Mouse (Mus musculus) hindbrain, embryonic 16.5 days (tissue): ENCODE measurements around the gene Cd59a. TPM values are rescaled to one million over a fixed set of nuclear protein-coding genes. Genes with fewer than 3 reads are reported as not detected.

Source experiments
- ATAC-seq: fragments of 200-750 bp; cut with Nextera tagmentation; 2 replicates; pipeline ENCODE4 v1.8.0; 2017; ENCODE audit warnings: moderate TSS enrichment, moderate library complexity
- H3K27ac ChIP-seq: fragments of 300-500 bp; sonication (generic); 2 replicates; pipeline ENCODE4 v1.5.1; 2014; ENCODE audit warnings: low read depth, mild to moderate bottlenecking, control low read depth, low read length, moderate library complexity
- H3K27me3 ChIP-seq: fragments of 300-500 bp; sonication (generic); replicated peaks from 2 replicates; pipeline ENCODE4 v1.6.1; 2014; ENCODE audit warnings: low read length; ENCODE audit not compliant: control insufficient read depth, insufficient read depth
- H3K36me3 ChIP-seq: fragments of 300-500 bp; sonication (generic); 2 replicates; pipeline ENCODE4 v1.6.1; 2014; ENCODE audit warnings: mild to moderate bottlenecking, low read length, moderate library complexity, mixed read lengths; ENCODE audit not compliant: control insufficient read depth, insufficient read depth
- H3K4me1 ChIP-seq: fragments of 300-500 bp; sonication (generic); 2 replicates; pipeline ENCODE4 v1.6.1; 2014; ENCODE audit warnings: low read depth, low read length; ENCODE audit not compliant: control insufficient read depth, insufficient read depth
- H3K4me2 ChIP-seq: fragments of 300-500 bp; sonication (generic); 2 replicates; pipeline ENCODE4 v1.6.1; 2014; ENCODE audit warnings: mild to moderate bottlenecking, low read length, control low read depth, moderate library complexity
- H3K4me3 ChIP-seq: fragments of 300-500 bp; sonication (generic); 2 replicates; pipeline ENCODE4 v1.5.1; 2014; ENCODE audit warnings: mild to moderate bottlenecking, low read length, control low read depth, moderate library complexity
- H3K9ac ChIP-seq: fragments of 300-500 bp; sonication (generic); 2 replicates; pipeline ENCODE4 v1.6.1; 2014; ENCODE audit warnings: low read depth, mild to moderate bottlenecking, control low read depth, low read length, moderate library complexity
- H3K9me3 ChIP-seq: fragments of 300-500 bp; sonication (generic); 2 replicates; pipeline ENCODE4 v1.6.1; 2014; ENCODE audit warnings: mild to moderate bottlenecking, low read length, moderate library complexity; ENCODE audit not compliant: control insufficient read depth
- WGBS: fragments of 180-500 bp; shearing (Covaris S2); extraction: QIAGEN DNeasy Blood & Tissue Kit; methylation state at CpG from one replicate; pipeline ENCODE4 v1.1.7; 2014; 5-methylcytosine and 5-hydroxymethylcytosine counted together
- polyA plus RNA-seq: library from polyadenylated mRNA; unstranded; fragments of >200 nt; fragmentation: Nextera tagmentation; extraction: Ambion mirVana; gene quantifications from 2 replicates; pipeline ENCODE4 v1.2.1, GENCODE M21; 2015

The Cd59a gene
- polyA plus RNA-seq, 1 experiment from 2014 or later = 15.3 TPM

DNA sequence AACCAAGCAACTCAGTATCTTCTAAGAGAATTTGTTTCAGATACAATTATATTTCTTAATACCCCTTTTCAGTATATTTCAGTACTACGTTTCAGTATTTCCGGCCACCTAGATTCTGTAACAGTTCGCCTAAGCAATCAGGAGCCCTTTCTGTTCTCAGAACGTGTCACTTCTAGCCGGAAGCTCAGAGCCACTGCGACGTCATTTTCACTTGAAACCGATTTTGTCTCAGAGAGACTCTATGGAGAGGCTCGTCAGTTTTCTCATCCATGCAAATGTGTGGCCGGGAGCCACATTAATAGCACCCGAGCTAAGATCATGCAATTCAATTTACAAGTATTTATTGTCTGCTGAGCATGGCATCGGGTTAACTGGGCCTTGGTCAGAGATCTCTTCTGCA, 48.4 kb downstream of the Cd59a start:
- Histone ChIP-seq H3K4me1 (no peaks in the 10 kb centered on the region), H3K9ac (no peak overlapping the region), H3K4me3 (no peak overlapping the region), H3K27me3 (no peaks in the 10 kb centered on the region), H3K27ac (no peak overlapping the region), H3K9me3 (no peaks in the 10 kb centered on the region), H3K4me2 (no peak overlapping the region), H3K36me3 (no peaks in the 10 kb centered on the region)
- 84% methylated on average over 12 of the region's 12 CpGs for WGBS
- ATAC-seq = no peak

DNA sequence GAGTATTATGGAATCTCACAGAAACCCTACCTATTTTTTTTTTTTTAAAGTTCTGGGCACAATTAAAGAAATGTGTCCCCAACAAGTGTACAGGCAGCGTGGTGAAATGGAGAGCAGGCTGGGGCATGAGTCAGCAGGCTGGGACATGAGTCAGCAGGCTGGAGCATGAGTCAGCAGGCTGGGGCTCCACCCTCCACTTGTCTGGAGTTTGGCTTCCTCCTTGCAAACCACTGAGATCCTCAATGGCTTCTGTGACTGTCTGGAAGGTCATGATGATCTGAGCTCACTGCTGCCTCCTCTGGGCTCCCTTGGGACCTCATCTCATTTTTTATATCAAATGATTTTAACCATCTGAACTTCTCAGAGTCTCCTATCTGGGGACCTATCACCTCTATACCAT, 50.4 kb downstream of the Cd59a start:
- Histone ChIP-seq H3K9ac (no peak overlapping the region), H3K36me3 (peaks cover 3% of the 10 kb centered on the region; the same call in 1 of the 2 replicates), H3K4me3 (no peak overlapping the region), H3K27me3 (no peaks in the 10 kb centered on the region), H3K4me1 (no peaks in the 10 kb centered on the region), H3K4me2 (no peak overlapping the region), H3K9me3 (no peaks in the 10 kb centered on the region), H3K27ac (no peak overlapping the region)
- no peak for ATAC-seq
- WGBS = 74% methylated on average over 1 of the region's 1 CpGs

DNA sequence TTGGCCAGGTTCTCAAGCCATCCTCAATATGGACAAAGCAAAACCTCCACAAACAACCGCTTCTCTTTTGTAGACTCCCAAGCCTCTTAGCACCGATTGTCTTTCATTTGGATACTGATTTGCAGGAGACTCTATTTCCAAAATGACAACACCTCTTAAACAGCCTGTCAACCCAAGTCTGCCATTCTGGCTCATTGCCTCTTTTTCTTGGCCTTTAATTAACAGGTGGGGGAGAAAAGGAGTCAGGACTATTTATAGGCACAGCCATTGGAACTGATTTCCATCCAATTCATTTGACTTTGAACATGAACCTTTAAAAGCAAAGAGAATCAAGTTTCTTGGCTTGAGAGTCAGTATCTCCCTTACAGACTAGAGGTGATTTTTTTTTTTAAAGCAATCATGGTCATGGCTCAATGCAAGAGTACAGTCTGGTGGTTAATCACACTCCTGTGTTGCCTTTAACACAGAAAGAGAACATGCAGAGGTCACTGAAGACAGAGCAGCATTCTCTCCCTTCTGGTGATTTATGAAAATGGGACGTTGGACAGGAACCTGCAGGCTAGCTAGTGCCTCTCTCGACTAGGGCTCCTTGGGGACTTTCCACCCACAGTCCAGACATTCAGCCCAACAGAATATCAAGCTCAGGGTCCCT, 52.4 kb downstream of the Cd59a start:
- Histone ChIP-seq H3K4me1 (no peaks in the 10 kb centered on the region), H3K27me3 (no peaks in the 10 kb centered on the region), H3K9ac (no peak overlapping the region), H3K36me3 (peaks cover 16% of the 10 kb centered on the region), H3K27ac (no peak overlapping the region), H3K4me3 (no peak overlapping the region), H3K4me2 (no peak overlapping the region), H3K9me3 (no peaks in the 10 kb centered on the region)
- WGBS = 71% methylated on average over 4 of the region's 4 CpGs
- ATAC-seq = no peak

DNA sequence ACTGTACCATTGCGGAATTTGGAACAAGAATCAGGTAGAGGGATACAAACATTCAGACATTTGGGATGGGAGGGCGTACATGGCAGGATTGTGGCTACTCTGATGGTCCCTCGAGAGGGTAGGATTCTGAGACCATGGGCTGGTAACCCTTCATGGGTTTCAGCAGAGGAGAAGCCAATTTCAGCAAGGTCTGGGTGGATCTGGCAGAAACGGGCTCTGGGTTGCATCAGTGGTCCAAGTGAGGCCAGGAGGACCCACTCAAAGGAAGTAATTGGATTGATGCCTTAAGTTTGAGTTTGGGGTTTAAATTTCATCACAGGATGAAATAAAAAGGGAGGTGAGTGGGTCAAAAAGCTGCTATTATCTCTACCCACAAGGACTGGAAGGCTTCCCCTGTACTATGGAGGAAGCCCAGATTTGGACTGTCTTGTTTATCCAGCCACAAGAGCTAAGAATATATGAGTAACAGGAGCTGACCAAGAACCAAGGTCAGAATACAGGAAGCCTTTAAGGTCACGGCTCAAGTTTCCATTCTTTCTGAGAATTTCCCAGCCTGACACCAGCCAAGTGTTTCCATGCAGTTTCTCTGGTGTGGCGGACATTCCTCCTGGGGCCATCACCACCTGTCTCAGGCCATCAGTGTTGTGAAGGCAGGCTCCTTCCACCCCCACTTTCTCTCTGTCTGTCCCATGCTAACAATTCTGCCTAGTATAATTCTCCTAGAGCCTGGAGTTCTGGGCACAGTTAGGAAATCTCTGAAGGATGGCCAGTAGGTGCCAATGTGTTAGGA, 55.2 kb downstream of the Cd59a start:
- 89% methylated on average over 6 of the region's 6 CpGs for WGBS
- no peak overlapping the region for H3K4me3 ChIP-seq
- H3K9ac ChIP-seq = no peak overlapping the region
- no peak overlapping the region for H3K4me2 ChIP-seq
- H3K27ac ChIP-seq = no peak overlapping the region
- no peaks in the 10 kb centered on the region for H3K27me3 ChIP-seq
- peaks cover 16% of the 10 kb centered on the region for H3K36me3 ChIP-seq
- no peaks in the 10 kb centered on the region for H3K4me1 ChIP-seq
- no peak for ATAC-seq
- no peaks in the 10 kb centered on the region for H3K9me3 ChIP-seq

DNA sequence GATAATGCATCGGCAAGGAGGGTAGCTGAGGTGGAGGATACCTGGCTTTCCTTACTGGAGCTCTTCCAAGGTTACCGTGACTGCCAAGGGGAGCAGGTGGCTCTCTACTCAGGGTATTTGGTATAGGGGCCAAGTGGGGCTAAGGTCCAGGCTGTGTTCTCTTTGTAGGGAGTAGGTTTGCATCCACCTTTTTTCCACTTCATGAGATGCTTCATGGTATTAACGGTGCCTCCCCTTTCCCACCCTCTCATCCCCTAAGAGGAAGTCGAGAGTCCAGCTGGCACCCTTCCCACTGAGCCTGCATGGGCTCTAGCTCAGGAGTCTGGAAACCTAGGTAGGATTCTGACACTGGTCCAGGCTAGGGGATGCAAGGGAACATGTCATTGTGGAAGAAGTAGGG, 57.7 kb downstream of the Cd59a start:
- Histone ChIP-seq H3K36me3 (peaks cover 19% of the 10 kb centered on the region), H3K27ac (no peak overlapping the region), H3K4me1 (no peaks in the 10 kb centered on the region), H3K9ac (no peak overlapping the region), H3K27me3 (no peaks in the 10 kb centered on the region), H3K4me2 (no peak overlapping the region), H3K4me3 (no peak overlapping the region), H3K9me3 (no peaks in the 10 kb centered on the region)
- ATAC-seq = peak; percentile 37; the same call in 1 of the 2 replicates
- WGBS = 78% methylated on average over 4 of the region's 4 CpGs

DNA sequence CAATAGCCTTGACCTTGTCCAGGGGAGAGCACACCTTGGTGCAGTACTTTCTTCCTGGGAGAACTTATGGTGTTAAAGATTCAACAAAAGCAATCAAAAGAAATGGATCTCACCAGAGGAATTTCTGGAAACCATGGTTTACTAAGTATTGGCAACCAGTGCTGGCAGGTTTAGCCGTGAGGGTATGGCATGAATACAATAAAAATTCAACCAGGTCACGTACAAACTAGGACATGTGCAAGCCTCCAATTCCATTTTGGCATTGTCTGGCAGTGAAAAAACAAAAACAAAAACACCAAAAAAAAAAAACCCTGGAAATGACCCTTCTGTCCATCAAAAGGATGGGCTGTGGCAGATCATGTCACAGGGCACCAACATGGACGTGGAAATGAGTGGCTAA, 58.3 kb downstream of the Cd59a start:
- Histone ChIP-seq H3K4me2 (no peak overlapping the region), H3K4me1 (no peaks in the 10 kb centered on the region), H3K27ac (no peak overlapping the region), H3K36me3 (peaks cover 19% of the 10 kb centered on the region), H3K9me3 (no peaks in the 10 kb centered on the region), H3K9ac (no peak overlapping the region), H3K27me3 (no peaks in the 10 kb centered on the region), H3K4me3 (no peak overlapping the region)
- WGBS = 82% methylated on average over 3 of the region's 3 CpGs
- no peak for ATAC-seq

DNA sequence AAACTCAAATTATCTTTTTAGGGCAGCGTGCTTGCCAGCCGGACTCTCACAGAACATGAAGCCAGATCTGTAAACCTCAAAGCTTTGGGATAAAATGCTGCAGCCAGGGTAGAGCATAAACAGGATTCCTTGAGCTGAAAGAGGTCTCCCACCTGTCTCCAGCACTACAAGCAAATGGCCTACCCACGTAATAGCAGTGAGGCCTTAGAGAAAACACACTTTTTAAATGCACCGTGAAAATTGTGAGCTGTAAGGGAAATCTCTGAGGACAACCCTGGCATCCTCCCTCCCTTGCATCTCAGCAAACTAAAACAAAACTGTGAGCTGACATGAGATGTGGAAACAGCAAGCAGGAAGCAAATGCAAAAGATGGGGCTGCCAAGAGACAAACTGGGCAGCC, 62.2 kb downstream of the Cd59a start:
- H3K4me3 ChIP-seq = no peak overlapping the region
- no peak overlapping the region for H3K27ac ChIP-seq
- WGBS = 77% methylated on average over 4 of the region's 4 CpGs
- H3K4me1 ChIP-seq = no peaks in the 10 kb centered on the region
- H3K9me3 ChIP-seq = no peaks in the 10 kb centered on the region
- no peak overlapping the region for H3K9ac ChIP-seq
- ATAC-seq = no peak
- H3K36me3 ChIP-seq = peaks cover 4% of the 10 kb centered on the region
- no peaks in the 10 kb centered on the region for H3K27me3 ChIP-seq
- H3K4me2 ChIP-seq = no peak overlapping the region

DNA sequence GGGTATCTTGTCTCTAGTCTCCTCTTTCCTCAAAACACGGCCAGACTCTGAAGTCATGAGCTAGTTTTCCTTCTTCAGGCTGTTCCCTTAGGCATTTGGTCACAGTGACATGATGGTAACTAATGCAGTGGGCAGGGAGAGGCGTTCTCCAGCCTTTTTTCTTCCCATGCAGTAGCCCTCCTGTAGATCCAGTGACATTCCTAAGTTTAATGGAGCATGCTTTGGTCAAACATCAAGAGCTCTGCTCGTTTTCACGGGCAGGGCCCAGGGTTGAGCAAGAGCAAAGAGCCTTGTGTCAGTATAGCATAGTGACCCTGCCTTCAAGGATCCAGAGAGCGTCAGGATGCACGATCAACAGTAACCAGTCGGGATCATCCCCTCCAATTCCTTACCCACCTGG, 67.8 kb downstream of the Cd59a start:
- no peak overlapping the region for H3K4me3 ChIP-seq
- ATAC-seq = no peak
- no peaks in the 10 kb centered on the region; the same call in 1 of the 2 replicates for H3K4me1 ChIP-seq
- 0 out of 2 replicates have a peak, but pooled peaks cover 5% of the 10 kb centered on the region for H3K36me3 ChIP-seq
- no peak overlapping the region for H3K27ac ChIP-seq
- no peaks in the 10 kb centered on the region for H3K27me3 ChIP-seq
- WGBS = 81% methylated on average over 7 of the region's 7 CpGs
- no peak overlapping the region for H3K9ac ChIP-seq
- H3K4me2 ChIP-seq = no peak overlapping the region
- H3K9me3 ChIP-seq = no peaks in the 10 kb centered on the region

DNA sequence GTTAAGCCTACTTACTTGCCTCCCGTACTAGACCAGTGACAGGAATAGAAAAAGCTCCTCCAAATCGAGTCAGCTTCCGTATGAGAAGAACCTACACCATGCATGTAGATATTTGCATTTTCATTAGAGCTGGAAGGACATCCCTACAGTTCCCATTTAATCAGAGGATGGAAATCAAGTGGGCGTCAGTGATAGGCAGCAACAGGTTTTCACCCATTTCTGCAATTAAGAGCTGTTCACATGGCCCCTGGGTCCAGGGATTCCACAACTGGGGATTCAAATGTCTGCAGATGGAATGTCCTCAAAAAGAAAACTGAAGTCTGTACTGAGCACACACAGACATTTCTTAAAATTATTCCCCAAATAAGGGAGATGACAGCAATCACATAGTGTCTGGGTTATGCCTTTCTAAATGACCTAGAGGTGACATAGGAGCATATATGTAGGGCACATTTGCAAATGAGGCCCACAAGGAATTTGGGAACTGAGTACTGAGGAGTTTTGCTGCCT, 68.4 kb downstream of the Cd59a start:
- no peak overlapping the region for H3K9ac ChIP-seq
- H3K4me2 ChIP-seq = no peak overlapping the region
- 0 out of 2 replicates have a peak, but pooled peaks cover 5% of the 10 kb centered on the region for H3K36me3 ChIP-seq
- ATAC-seq = no peak
- 88% methylated on average over 4 of the region's 4 CpGs for WGBS
- no peak overlapping the region for H3K27ac ChIP-seq
- H3K4me1 ChIP-seq = no peaks in the 10 kb centered on the region; the same call in 1 of the 2 replicates
- H3K27me3 ChIP-seq = no peaks in the 10 kb centered on the region
- no peaks in the 10 kb centered on the region for H3K9me3 ChIP-seq
- no peak overlapping the region for H3K4me3 ChIP-seq
